Mouse (Mus musculus): ENCODE measurements around the gene Vwce.

DNA sequence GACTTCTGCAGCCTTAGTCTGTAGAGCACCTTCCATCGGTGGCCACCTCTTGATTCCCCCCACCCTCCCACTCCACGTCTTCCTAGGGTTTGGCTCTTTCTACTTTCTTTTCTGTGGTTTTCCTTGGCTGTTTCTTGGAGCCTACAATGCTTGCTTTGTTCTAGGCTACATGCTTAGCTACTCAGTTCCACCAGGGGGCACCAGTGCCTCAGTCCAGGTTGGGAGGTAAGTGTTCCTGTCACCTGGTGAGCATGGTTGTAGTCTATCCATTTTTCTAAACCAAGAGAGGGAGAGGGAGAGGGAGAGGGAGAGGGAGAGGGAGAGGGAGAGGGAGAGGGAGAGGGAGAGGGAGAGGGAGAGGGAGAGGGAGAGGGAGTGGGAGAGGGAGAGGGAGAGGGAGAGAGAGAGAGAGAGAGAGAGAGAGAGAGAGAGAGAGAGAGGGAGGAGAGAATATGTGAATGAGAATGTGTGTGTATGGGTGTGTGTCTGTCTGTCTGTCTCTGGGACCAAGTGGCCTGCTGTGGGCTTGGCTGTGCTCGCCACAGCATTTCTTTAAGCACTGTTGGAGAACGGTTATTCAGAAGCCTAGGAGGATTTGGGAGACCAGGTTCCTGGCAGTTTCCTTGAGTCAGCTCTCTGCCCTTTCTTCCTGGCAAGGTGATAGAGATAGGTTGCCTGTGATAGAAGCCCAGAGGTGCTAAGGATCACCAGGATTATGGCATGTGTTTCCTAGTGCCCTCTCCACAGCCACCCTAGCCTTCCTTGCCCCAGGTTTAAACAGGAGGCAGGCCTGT, 80.9 kb downstream of the Vwce start:
- peak; percentile 94 for TF ChIP-seq CTCF (IDR thresholded peaks at IDR 0.05; ENCODE audit: borderline replicate concordance, insufficient read depth, low read depth, low read length)
- no peak for TF ChIP-seq POLR2A (IDR thresholded peaks at IDR 0.05; ENCODE audit: borderline replicate concordance, insufficient read depth, low read length)
